Mouse (Mus musculus): ENCODE measurements around the gene Esyt1. TPM values are rescaled to one million over a fixed set of nuclear protein-coding genes. Genes with fewer than 3 reads are reported as not detected.
A peak's percentile ranks its signal among the peaks of the same experiment; 100 is the strongest.

Esyt1 gene
- polyA plus RNA-seq, 2 experiments: 7.0 to 10.3 TPM

- Histone ChIP-seq H3K36me3 (replicated peaks; ENCODE audit: control insufficient read depth, insufficient read depth, low read depth) (no peaks in the 10 kb centered on the region), H3K4me1 (replicated peaks; ENCODE audit: control insufficient read depth in 2 of 2, insufficient read depth in 2 of 2, low read length in 1 of 2) (peaks cover 11 to 18% of the 10 kb centered on the region in 2 experiments), H3K27me3 (ENCODE audit: control insufficient read depth, insufficient read depth, low read length) (no peaks in the 10 kb centered on the region), H3K9me3 (ENCODE audit: control insufficient read depth, low read length) (no peaks in the 10 kb centered on the region), H3K4me3 (ENCODE audit: insufficient read depth in 1 of 2, low read depth in 2 of 2, low read length in 2 of 2) (peak overlapping the region; percentile 67 to 82), H3K27ac (peak overlapping the region; percentile 78), H3K4me2 (ENCODE audit: low read depth) (peak overlapping the region; percentile 97), H3K9ac (replicated peaks) (peak overlapping the region; percentile 75)
- peak; percentile 30; the same call in 1 of the 2 replicates for ATAC-seq (ENCODE audit: insufficient read depth)
- WGBS (ENCODE audit: insufficient replicate concordance): 22% methylated on average over 28 of the region's 28 CpGs
- TF ChIP-seq CTCF (IDR thresholded peaks at IDR 0.05; ENCODE audit: low read depth): no peak
- no peak; the same call in 1 of the 2 replicates for TF ChIP-seq EP300 (IDR thresholded peaks at IDR 0.05; ENCODE audit: low read depth)
- no peak for DNase-seq (ENCODE audit: low read depth in 3 of 3, low spot score in 3 of 3)
Observed at GRCm38 (mm10) chr10:128526366-128527356, 990 bp upstream of the Esyt1 start.

GRCm38 (mm10) chr10:128524732-128525662 lies 674 bp downstream of the Esyt1 start:
- ATAC-seq (ENCODE audit: insufficient read depth) (peak; percentile 35), DNase-seq (ENCODE audit: low read depth in 3 of 3, low spot score in 3 of 3) (peak in 1 of 3 experiments; percentile 47)
- peaks cover 11 to 18% of the 10 kb centered on the region in 2 experiments for H3K4me1 ChIP-seq (replicated peaks; ENCODE audit: control insufficient read depth in 2 of 2, insufficient read depth in 2 of 2, low read length in 1 of 2)
- H3K9me3 ChIP-seq (ENCODE audit: control insufficient read depth, low read length): no peaks in the 10 kb centered on the region
- no peaks in the 10 kb centered on the region for H3K27me3 ChIP-seq (ENCODE audit: control insufficient read depth, insufficient read depth, low read length)
- peak overlapping the region; percentile 86 for H3K9ac ChIP-seq (replicated peaks)
- H3K4me3 ChIP-seq (ENCODE audit: insufficient read depth in 1 of 2, low read depth in 2 of 2, low read length in 2 of 2): peak overlapping the region; percentile 67 to 82
- peak overlapping the region; percentile 97 for H3K4me2 ChIP-seq (ENCODE audit: low read depth)
- WGBS (ENCODE audit: insufficient replicate concordance): under 1% methylated on average over 58 of the region's 58 CpGs
- TF ChIP-seq EP300 (IDR thresholded peaks at IDR 0.05; ENCODE audit: low read depth) (no peak), CTCF (IDR thresholded peaks at IDR 0.05; ENCODE audit: low read depth) (no peak; the same call in 1 of the 2 replicates)
- H3K27ac ChIP-seq: peak overlapping the region; percentile 81
- H3K36me3 ChIP-seq (replicated peaks; ENCODE audit: control insufficient read depth, insufficient read depth, low read depth): no peaks in the 10 kb centered on the region; the same call in 1 of the 2 replicates

- no peak for ATAC-seq (ENCODE audit: insufficient read depth)
- H3K9ac ChIP-seq (replicated peaks): peak overlapping the region; percentile 86
- DNase-seq (ENCODE audit: low read depth in 3 of 3, low spot score in 3 of 3): no peak
- peaks cover 11 to 18% of the 10 kb centered on the region in 2 experiments for H3K4me1 ChIP-seq (replicated peaks; ENCODE audit: control insufficient read depth in 2 of 2, insufficient read depth in 2 of 2, low read length in 1 of 2)
- H3K27ac ChIP-seq: peak overlapping the region; percentile 81; the same call in 1 of the 2 replicates
- H3K9me3 ChIP-seq (ENCODE audit: control insufficient read depth, low read length): no peaks in the 10 kb centered on the region
- peak overlapping the region; percentile 97 for H3K4me2 ChIP-seq (ENCODE audit: low read depth)
- no peaks in the 10 kb centered on the region; the same call in 1 of the 2 replicates for H3K36me3 ChIP-seq (replicated peaks; ENCODE audit: control insufficient read depth, insufficient read depth, low read depth)
- 14% methylated on average over 11 of the region's 11 CpGs for WGBS (ENCODE audit: insufficient replicate concordance)
- TF ChIP-seq CTCF (IDR thresholded peaks at IDR 0.05; ENCODE audit: low read depth) (no peak), EP300 (IDR thresholded peaks at IDR 0.05; ENCODE audit: low read depth) (no peak)
- peak overlapping the region; percentile 67 to 82 for H3K4me3 ChIP-seq (ENCODE audit: insufficient read depth in 1 of 2, low read depth in 2 of 2, low read length in 2 of 2)
- H3K27me3 ChIP-seq (ENCODE audit: control insufficient read depth, insufficient read depth, low read length): no peaks in the 10 kb centered on the region
Observed at GRCm38 (mm10) chr10:128524111-128524731, 1.4 kb downstream of the Esyt1 start.

- no peak overlapping the region for H3K9ac ChIP-seq (replicated peaks)
- DNase-seq (ENCODE audit: low read depth in 3 of 3, low spot score in 3 of 3) (no peak), ATAC-seq (ENCODE audit: insufficient read depth) (no peak)
- no peak overlapping the region for H3K27ac ChIP-seq
- H3K27me3 ChIP-seq (ENCODE audit: control insufficient read depth, insufficient read depth, low read length): no peaks in the 10 kb centered on the region
- no peaks in the 10 kb centered on the region for H3K9me3 ChIP-seq (ENCODE audit: control insufficient read depth, low read length)
- H3K4me3 ChIP-seq (ENCODE audit: insufficient read depth in 1 of 2, low read depth in 2 of 2, low read length in 2 of 2): no peak overlapping the region
- TF ChIP-seq CTCF (IDR thresholded peaks at IDR 0.05; ENCODE audit: low read depth) (no peak), EP300 (IDR thresholded peaks at IDR 0.05; ENCODE audit: low read depth) (no peak)
- peaks cover 4% of the 10 kb centered on the region; the same call in 1 of the 2 replicates for H3K36me3 ChIP-seq (replicated peaks; ENCODE audit: control insufficient read depth, insufficient read depth, low read depth)
- H3K4me1 ChIP-seq (replicated peaks; ENCODE audit: control insufficient read depth in 2 of 2, insufficient read depth in 2 of 2, low read length in 1 of 2): peaks cover 11 to 18% of the 10 kb centered on the region in 2 experiments
- WGBS (ENCODE audit: insufficient replicate concordance): 65% methylated on average over 6 of the region's 6 CpGs
- H3K4me2 ChIP-seq (ENCODE audit: low read depth): no peak overlapping the region
Observed at GRCm38 (mm10) chr10:128522351-128522750, 3.3 kb downstream of the Esyt1 start.

Measured in liver, embryonic 14.5 days (tissue).